In genomic region chr5:127370503-127370902, GRCm38 (mm10) we compare ENCODE assay signal across 7 mouse cellular contexts.
DNase-seq lines count a peak whose midpoint lies in the region; TF ChIP-seq lines count a peak whose summit lies in the region.

No protein-coding gene starts in this region.

- DNase-seq in brain, embryonic 14.5 days (ENCODE audit: low read depth): peak; percentile 88
- DNase-seq in embryo, embryonic 11.5 days (ENCODE audit: low read depth, low spot score): peak; percentile 47
- peak; percentile 14 for DNase-seq in heart, postnatal 25 days (ENCODE audit: low spot score)
- DNase-seq in lung, postnatal 36 days: peak; percentile 62
- no peak for DNase-seq in MN1 (ENCODE audit: low spot score)
- no peak for DNase-seq in cerebellum, adult 11 months
- DNase-seq in urinary bladder, postnatal 25 days (ENCODE audit: low spot score): no peak

- no peak for TF ChIP-seq POLR2A in brain, embryonic 14.5 days (IDR thresholded peaks at IDR 0.05; ENCODE audit: borderline replicate concordance, extremely low read depth, insufficient read depth, insufficient read length, poor library complexity, severe bottlenecking)

- no peak for TF ChIP-seq CTCF in brain, embryonic 14.5 days (IDR thresholded peaks at IDR 0.05; ENCODE audit: borderline replicate concordance, extremely low read depth, insufficient read depth, insufficient read length)

- intact Hi-C loops in heart, postnatal 25 days (cut with DNase I): no loop called here

Comparison
In these comparisons a context has a peak if more than half of its experiments do, and no peak if none do; other contexts are left out.
1. DNase-seq: peak in brain, embryonic 14.5 days (single experiment), embryo, embryonic 11.5 days (single experiment), heart, postnatal 25 days (single experiment) and lung, postnatal 36 days (single experiment); none in MN1 (single experiment), cerebellum, adult 11 months (single experiment) and urinary bladder, postnatal 25 days (single experiment).